Mouse (Mus musculus) heart, embryonic 13.5 days (tissue): ENCODE measurements around the gene Iqschfp. TPM values are rescaled to one million over a fixed set of nuclear protein-coding genes. Genes with fewer than 3 reads are reported as not detected.

Source experiments
- ATAC-seq: fragments of 200-750 bp; cut with Nextera tagmentation; 2 replicates; pipeline ENCODE4 v1.8.0; 2017; ENCODE audit warnings: moderate TSS enrichment; ENCODE audit not compliant: insufficient number of reproducible peaks, low FRiP score, low TSS enrichment; ENCODE audit errors: extremely low read depth
- H3K27ac ChIP-seq: fragments of 300-500 bp; sonication (generic); replicated peaks from 2 replicates; pipeline ENCODE4 v1.5.1; 2015; ENCODE audit warnings: moderate library complexity, mild to moderate bottlenecking, inconsistent platforms
- H3K27me3 ChIP-seq: fragments of 300-500 bp; sonication (generic); replicated peaks from 2 replicates; pipeline ENCODE4 v1.6.1; 2015; ENCODE audit warnings: mild to moderate bottlenecking, inconsistent platforms
- H3K36me3 ChIP-seq: fragments of 300-500 bp; sonication (generic); 2 replicates; pipeline ENCODE4 v1.6.1; 2015; ENCODE audit warnings: mild to moderate bottlenecking, inconsistent platforms
- H3K4me1 ChIP-seq: fragments of 300-500 bp; sonication (generic); 2 replicates; pipeline ENCODE4 v1.6.1; 2015; ENCODE audit warnings: inconsistent platforms
- H3K4me2 ChIP-seq: fragments of 300-500 bp; sonication (generic); 2 replicates; pipeline ENCODE4 v1.6.1; 2015; ENCODE audit warnings: inconsistent platforms, mild to moderate bottlenecking, moderate library complexity
- H3K4me3 ChIP-seq: fragments of 300-500 bp; sonication (generic); 2 replicates; pipeline ENCODE4 v1.5.1; 2015; ENCODE audit warnings: moderate library complexity, mild to moderate bottlenecking, inconsistent platforms
- H3K9ac ChIP-seq: fragments of 300-500 bp; sonication (generic); 2 replicates; pipeline ENCODE4 v1.6.1; 2015; ENCODE audit warnings: inconsistent platforms, mild to moderate bottlenecking, moderate library complexity
- H3K9me3 ChIP-seq: fragments of 300-500 bp; sonication (generic); 2 replicates; pipeline ENCODE4 v1.6.1; 2016; ENCODE audit warnings: inconsistent platforms
- WGBS: fragments of 180-500 bp; shearing (Covaris S2); methylation state at CpG from one replicate; pipeline ENCODE4 v1.1.7; 2015; ENCODE audit warnings: mixed read lengths; 5-methylcytosine and 5-hydroxymethylcytosine counted together
- polyA plus RNA-seq: library from polyadenylated mRNA; unstranded; fragments of >200 nt; fragmentation: Nextera tagmentation; extraction: Ambion mirVana; gene quantifications from 2 replicates; pipeline ENCODE4 v1.2.1, GENCODE M21; 2015

The Iqschfp gene
- polyA plus RNA-seq, 1 experiment from 2014 or later = not detected

- ATAC-seq = no peak; the same call in 1 of the 2 replicates
- H3K4me3 ChIP-seq = no peak overlapping the region
- H3K9me3 ChIP-seq = no peaks in the 10 kb centered on the region
- peaks cover 4% of the 10 kb centered on the region; the same call in 1 of the 2 replicates for H3K36me3 ChIP-seq
- H3K27ac ChIP-seq = peak overlapping the region; percentile 22
- H3K9ac ChIP-seq = no peak overlapping the region
- WGBS = 62% methylated on average over 19 of the region's 19 CpGs
- no peaks in the 10 kb centered on the region for H3K27me3 ChIP-seq
- no peak overlapping the region for H3K4me2 ChIP-seq
- peaks cover 29% of the 10 kb centered on the region for H3K4me1 ChIP-seq
Measured at GRCm38 (mm10) chr3:68608848-68609497, 716.9 kb downstream of the Iqschfp start.

DNA sequence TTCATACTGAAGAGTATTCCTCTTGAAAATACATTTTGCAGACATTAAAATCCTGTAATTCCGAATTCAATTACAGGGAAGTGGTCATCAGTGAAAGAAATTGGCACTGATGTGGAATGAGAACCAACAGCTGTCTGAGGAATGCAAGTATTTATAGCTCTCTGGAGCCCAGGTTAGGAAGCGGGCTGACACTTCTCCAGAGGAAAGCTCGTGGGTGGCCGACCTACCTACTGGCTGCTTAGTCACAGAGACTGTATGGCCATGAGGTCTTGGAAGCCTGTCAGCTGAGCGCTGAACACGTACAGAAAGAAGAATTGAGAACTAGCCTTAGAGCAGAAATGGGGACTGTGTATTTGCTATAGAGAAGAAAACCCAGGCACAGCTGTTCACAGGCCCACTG, 718.0 kb downstream of the Iqschfp start:
- peak overlapping the region; percentile 24 for H3K4me2 ChIP-seq
- H3K27ac ChIP-seq = 0 out of 2 replicates have a peak overlapping the region, but pooled peaks have one; percentile 17
- peaks cover 4% of the 10 kb centered on the region; the same call in 1 of the 2 replicates for H3K36me3 ChIP-seq
- no peak for ATAC-seq
- H3K4me3 ChIP-seq = no peak overlapping the region
- H3K9me3 ChIP-seq = no peaks in the 10 kb centered on the region
- 39% methylated on average over 6 of the region's 6 CpGs for WGBS
- no peak overlapping the region for H3K9ac ChIP-seq
- peaks cover 27% of the 10 kb centered on the region for H3K4me1 ChIP-seq
- H3K27me3 ChIP-seq = no peaks in the 10 kb centered on the region

GRCm38 (mm10) chr3:68610598-68611261, 718.7 kb downstream of the Iqschfp start:
- no peak for ATAC-seq
- H3K27ac ChIP-seq = no peak overlapping the region
- no peak overlapping the region for H3K4me2 ChIP-seq
- peaks cover 27% of the 10 kb centered on the region for H3K4me1 ChIP-seq
- H3K27me3 ChIP-seq = no peaks in the 10 kb centered on the region
- no peak overlapping the region for H3K9ac ChIP-seq
- H3K9me3 ChIP-seq = no peaks in the 10 kb centered on the region
- H3K4me3 ChIP-seq = no peak overlapping the region
- 89% methylated on average over 11 of the region's 11 CpGs for WGBS
- H3K36me3 ChIP-seq = peaks cover 4% of the 10 kb centered on the region; the same call in 1 of the 2 replicates

GRCm38 (mm10) chr3:68615042-68615810, 723.2 kb downstream of the Iqschfp start:
- peaks cover 36% of the 10 kb centered on the region for H3K36me3 ChIP-seq
- no peak overlapping the region for H3K4me3 ChIP-seq
- H3K9me3 ChIP-seq = no peaks in the 10 kb centered on the region
- WGBS = 73% methylated on average over 10 of the region's 10 CpGs
- peaks cover 6% of the 10 kb centered on the region; the same call in 1 of the 2 replicates for H3K4me1 ChIP-seq
- no peaks in the 10 kb centered on the region for H3K27me3 ChIP-seq
- ATAC-seq = no peak
- no peak overlapping the region for H3K9ac ChIP-seq
- no peak overlapping the region for H3K27ac ChIP-seq
- H3K4me2 ChIP-seq = no peak overlapping the region

- Histone ChIP-seq H3K27ac (no peak overlapping the region), H3K9ac (no peak overlapping the region), H3K9me3 (no peaks in the 10 kb centered on the region), H3K4me1 (0 out of 2 replicates have a peak, but pooled peaks cover 3% of the 10 kb centered on the region), H3K27me3 (no peaks in the 10 kb centered on the region), H3K4me3 (no peak overlapping the region), H3K4me2 (no peak overlapping the region), H3K36me3 (peaks cover 48% of the 10 kb centered on the region)
- no peak; the same call in 1 of the 2 replicates for ATAC-seq
- 57% methylated on average over 12 of the region's 12 CpGs for WGBS
Measured at GRCm38 (mm10) chr3:68616363-68616762, 724.3 kb downstream of the Iqschfp start.

DNA sequence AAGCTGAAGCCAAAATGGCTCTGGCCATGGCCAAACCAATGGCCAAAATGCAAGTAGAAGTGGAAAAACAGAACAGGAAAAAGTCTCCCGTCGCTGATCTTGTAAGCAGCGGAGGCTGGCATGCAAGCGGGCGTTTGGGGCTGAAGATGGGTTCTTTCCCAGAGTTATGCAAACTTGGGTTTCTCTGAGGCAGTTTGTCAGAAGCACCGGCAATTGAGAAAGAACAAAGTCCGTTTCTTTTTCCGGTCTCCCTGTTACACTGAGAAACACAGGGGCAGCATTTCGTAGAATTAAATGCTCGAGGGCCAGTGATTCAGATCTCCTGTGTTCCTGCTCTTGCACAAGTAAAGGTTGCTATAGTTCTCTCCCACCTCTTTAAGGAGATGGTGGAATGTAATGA, 725.7 kb downstream of the Iqschfp start:
- 0 out of 2 replicates have a peak, but pooled peaks cover 3% of the 10 kb centered on the region for H3K4me1 ChIP-seq
- H3K9ac ChIP-seq = no peak overlapping the region
- no peak overlapping the region for H3K4me2 ChIP-seq
- WGBS = 87% methylated on average over 10 of the region's 10 CpGs
- no peak overlapping the region for H3K27ac ChIP-seq
- no peaks in the 10 kb centered on the region for H3K27me3 ChIP-seq
- ATAC-seq = no peak
- peaks cover 59% of the 10 kb centered on the region for H3K36me3 ChIP-seq
- no peak overlapping the region for H3K4me3 ChIP-seq
- H3K9me3 ChIP-seq = no peaks in the 10 kb centered on the region

DNA sequence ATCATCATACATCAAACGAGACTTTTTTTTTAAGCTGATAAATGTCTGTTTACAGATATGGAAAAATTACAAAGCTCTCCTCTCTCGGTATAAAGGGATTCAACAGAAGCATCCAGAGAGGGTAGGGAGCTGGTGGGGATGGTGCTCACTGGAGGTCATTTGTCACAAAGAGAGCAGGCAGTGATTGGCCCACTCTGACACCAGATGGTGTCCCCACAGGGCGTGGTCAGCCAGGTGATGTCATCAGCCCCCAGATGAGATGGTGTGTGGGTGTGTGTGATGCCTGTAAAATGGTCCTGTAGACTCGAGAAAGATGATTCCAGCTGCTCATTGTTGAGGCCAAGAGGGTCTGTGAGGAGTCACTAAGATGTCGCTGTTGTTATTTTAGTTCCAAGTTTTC, 727.1 kb downstream of the Iqschfp start:
- Histone ChIP-seq H3K4me1 (peaks cover 5% of the 10 kb centered on the region; the same call in 1 of the 2 replicates), H3K4me3 (no peak overlapping the region), H3K9me3 (no peaks in the 10 kb centered on the region), H3K27ac (no peak overlapping the region), H3K4me2 (no peak overlapping the region), H3K36me3 (peaks cover 72% of the 10 kb centered on the region), H3K27me3 (no peaks in the 10 kb centered on the region), H3K9ac (no peak overlapping the region)
- 70% methylated on average over 5 of the region's 5 CpGs for WGBS
- ATAC-seq = no peak

DNA sequence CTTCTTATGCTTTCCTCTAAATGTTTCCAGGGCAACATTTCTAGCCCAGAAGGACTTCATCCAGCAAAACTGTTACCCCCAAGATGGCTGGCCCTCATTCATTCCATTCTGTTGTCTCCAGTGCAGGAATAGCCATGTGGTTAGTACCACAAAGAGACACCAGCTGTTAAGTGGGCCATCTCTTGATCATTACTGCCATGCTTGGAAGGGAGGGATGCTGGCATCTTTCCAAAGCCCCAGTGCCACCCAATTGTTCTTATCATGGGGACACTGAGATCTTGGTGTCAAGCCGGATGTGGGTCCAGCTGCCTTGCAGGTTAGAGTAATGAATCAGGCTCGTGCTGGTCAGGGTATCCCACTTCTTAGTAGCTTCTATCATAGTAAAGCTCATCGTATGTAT, 729.9 kb downstream of the Iqschfp start:
- WGBS = 78% methylated on average over 3 of the region's 3 CpGs
- peaks cover 91% of the 10 kb centered on the region for H3K36me3 ChIP-seq

DNA sequence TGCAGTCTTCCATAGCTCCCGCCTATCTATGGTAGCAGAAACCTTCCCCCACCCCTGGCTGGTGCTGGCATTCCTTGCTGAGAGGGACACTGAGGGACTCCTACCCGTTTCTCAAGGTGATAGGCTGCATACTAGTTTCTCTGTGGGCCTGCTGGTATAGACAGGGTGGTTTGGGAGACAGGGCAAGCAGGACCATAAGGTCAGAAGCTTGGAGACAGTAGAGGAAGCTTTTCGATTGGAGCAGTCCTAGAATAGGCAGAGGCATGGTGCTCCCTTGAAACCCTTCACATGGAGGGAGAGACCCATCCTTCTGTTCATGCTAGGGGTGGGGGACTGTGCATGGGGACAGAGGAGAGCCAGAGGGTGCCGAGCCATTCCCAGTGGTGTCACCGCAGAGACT, 731.0 kb downstream of the Iqschfp start:
- peaks cover 91% of the 10 kb centered on the region for H3K36me3 ChIP-seq
- no peaks in the 10 kb centered on the region for H3K9me3 ChIP-seq
- peaks cover 5% of the 10 kb centered on the region; the same call in 1 of the 2 replicates for H3K4me1 ChIP-seq
- 70% methylated on average over 5 of the region's 5 CpGs for WGBS
- H3K9ac ChIP-seq = no peak overlapping the region
- no peaks in the 10 kb centered on the region for H3K27me3 ChIP-seq
- H3K4me2 ChIP-seq = no peak overlapping the region
- no peak overlapping the region for H3K4me3 ChIP-seq
- ATAC-seq = no peak
- H3K27ac ChIP-seq = no peak overlapping the region

More for the DNA sequence above, 729.9 kb downstream of the Iqschfp start:
- H3K4me3 ChIP-seq = no peak overlapping the region
- ATAC-seq = no peak
- H3K4me1 ChIP-seq = peaks cover 5% of the 10 kb centered on the region; the same call in 1 of the 2 replicates
- no peaks in the 10 kb centered on the region for H3K27me3 ChIP-seq
- no peak overlapping the region for H3K4me2 ChIP-seq
- no peak overlapping the region for H3K27ac ChIP-seq
- no peak overlapping the region for H3K9ac ChIP-seq
- no peaks in the 10 kb centered on the region for H3K9me3 ChIP-seq

GRCm38 (mm10) chr3:68624471-68624870, 732.4 kb downstream of the Iqschfp start:
- no peak for ATAC-seq
- peaks cover 5% of the 10 kb centered on the region; the same call in 1 of the 2 replicates for H3K4me1 ChIP-seq
- H3K9ac ChIP-seq = no peak overlapping the region
- 81% methylated on average over 6 of the region's 6 CpGs for WGBS
- H3K4me3 ChIP-seq = no peak overlapping the region
- H3K36me3 ChIP-seq = peaks cover 87% of the 10 kb centered on the region
- no peak overlapping the region for H3K4me2 ChIP-seq
- H3K9me3 ChIP-seq = no peaks in the 10 kb centered on the region
- no peaks in the 10 kb centered on the region for H3K27me3 ChIP-seq
- no peak overlapping the region for H3K27ac ChIP-seq

DNA sequence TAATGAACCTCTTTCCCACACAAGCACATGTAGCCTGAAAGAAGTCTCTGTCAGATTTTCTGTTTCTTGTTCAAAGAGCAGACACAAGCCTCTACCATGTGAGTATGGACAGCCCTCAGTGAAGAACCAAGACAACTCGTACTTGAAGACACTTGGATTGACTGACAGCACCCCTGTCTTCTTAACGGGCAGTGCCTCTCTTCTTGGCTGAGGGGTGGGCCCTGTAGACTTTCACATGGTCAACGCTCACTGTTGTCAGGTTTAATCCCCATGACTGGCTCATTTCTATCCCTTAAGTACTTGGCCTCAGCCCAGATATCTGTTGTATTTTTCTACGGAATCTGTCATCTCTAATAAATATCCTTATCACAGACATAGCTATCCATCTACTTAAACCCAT, 738.2 kb downstream of the Iqschfp start:
- peaks cover 22% of the 10 kb centered on the region for H3K4me1 ChIP-seq
- H3K27me3 ChIP-seq = no peaks in the 10 kb centered on the region
- H3K4me2 ChIP-seq = no peak overlapping the region
- 49% methylated on average over 4 of the region's 4 CpGs for WGBS
- ATAC-seq = no peak
- no peaks in the 10 kb centered on the region for H3K9me3 ChIP-seq
- H3K4me3 ChIP-seq = no peak overlapping the region
- peaks cover 34% of the 10 kb centered on the region for H3K36me3 ChIP-seq
- no peak overlapping the region for H3K27ac ChIP-seq
- no peak overlapping the region for H3K9ac ChIP-seq
